Mouse (Mus musculus): ENCODE results near the gene Inpp5k.

GRCm38 (mm10) chr11:75620136-75620780, 10.5 kb upstream of the Inpp5k start:
- TF ChIP-seq CTCF (IDR thresholded peaks at IDR 0.05; ENCODE audit: low read depth, low read length) (no peak), GATA1 (IDR thresholded peaks at IDR 0.05; ENCODE audit: borderline replicate concordance, low read length) (no peak), POLR2AphosphoS5 (IDR thresholded peaks at IDR 0.05; ENCODE audit: insufficient replicate concordance, low read depth, low read length) (no peak)

Measured in G1E (cell line).